Mouse (Mus musculus) layer of hippocampus, adult 9-10 months (tissue): ENCODE data around the gene Try4.
"Not testable (repeated sequence)": the region's sequence is repeated elsewhere in the genome, so short reads cannot be mapped to it uniquely, and the experiment has no call there.

ENCODE experiments used
- DNase-seq: peaks from one replicate; pipeline ENCODE4 v3.0.0; 2022; ENCODE audit warnings: low spot score

Try4 gene

DNA sequence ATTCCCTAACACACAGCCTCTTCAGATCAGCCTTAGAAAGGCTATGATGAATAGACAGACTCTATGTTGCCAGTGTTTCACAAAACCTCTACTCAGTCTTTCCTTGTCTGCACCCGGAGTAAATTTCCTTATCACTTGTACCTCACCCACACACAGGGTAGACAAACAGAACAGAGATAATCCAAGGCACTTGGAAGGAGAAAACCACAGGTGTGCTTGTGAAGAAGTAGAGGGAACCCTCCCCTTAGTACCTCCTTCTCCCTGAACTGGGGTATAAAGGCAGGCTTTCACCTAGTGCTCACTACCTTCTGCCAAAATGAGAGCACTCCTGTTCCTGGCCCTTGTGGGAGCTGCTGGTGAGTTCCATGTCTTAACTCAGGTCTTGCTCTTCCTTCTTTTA is at the start of gene Try4:
Gene Try4 (plus strand): TSS at position 301 of the 400 bp plus-strand sequence.
- DNase-seq = no peak

DNA sequence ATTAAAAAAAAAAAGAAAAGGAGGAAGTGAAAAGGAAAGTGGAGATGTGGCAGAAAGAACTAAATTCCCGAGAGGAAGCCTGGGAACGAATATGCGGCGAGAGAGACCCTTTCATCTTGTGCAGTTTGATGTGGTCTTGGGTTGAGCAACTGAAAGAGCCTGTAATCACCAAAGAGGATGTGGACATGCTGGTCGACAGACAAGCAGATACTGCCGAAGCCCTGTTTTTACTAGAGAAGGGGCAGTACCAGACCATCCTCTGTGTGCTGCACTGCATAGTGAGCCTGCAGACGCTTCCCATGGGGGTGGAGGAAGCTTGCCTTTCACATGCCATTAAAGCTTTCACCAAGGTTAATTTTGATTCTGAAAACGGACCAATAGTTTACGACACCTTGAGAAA is 48.8 kb upstream of the Try4 start:
- not testable (repeated sequence) for DNase-seq

DNA sequence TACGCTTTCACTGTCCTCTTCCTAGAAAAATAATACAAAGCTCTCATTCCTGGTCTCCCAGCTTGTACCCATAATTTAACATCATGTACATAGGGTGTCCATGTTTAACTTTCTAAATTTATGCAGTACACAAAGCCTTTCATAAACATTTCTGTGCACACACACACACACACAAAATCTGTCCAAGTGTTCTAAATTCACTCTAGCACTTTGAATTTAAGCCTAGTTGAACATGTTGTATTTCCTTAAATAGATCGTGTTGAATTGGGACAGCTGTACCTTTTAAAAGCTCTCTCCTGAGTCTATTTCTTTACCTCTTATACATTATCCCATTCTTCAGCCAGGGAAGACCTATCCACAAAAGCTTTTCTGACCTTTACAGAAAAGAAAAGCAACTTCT is 45.6 kb upstream of the Try4 start:
- no peak for DNase-seq

DNA sequence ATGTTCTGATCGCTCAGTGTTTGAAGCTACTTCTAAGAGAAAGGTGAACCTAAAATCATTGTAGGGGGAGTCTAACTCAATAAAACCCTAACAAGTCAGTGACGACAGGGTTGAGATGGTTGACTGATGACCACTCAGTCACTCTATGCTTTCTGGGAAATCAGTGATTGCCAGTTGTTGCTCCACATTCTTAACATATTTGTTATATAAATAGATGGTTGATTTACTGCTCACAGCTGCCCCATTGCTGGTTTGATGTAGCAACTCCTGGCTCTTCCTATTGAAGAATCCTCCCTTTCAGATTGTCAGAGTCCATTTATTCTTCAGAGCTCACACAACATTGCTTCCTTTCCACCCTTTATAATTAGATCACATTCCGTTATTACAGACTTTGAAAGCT is 44.6 kb upstream of the Try4 start:
- DNase-seq = no peak

DNA sequence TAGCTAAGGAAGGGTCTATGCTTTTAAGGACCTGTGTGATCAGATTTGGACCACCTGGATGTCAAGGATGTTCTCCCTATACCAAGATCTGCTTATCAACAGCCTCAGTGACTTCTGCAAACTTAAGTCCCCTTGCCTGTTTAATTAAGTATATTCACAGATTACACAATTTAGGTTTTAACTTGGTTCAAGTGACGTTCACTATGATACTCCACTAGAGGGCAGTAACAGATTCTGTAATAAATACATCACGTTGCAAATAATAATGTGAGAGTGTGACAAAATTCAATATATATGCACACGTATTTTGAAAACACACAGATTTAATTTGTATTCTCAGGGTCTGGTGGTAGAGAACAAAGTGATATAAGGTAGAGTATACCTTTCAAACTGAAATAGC is 39.3 kb upstream of the Try4 start:
- no peak for DNase-seq

DNA sequence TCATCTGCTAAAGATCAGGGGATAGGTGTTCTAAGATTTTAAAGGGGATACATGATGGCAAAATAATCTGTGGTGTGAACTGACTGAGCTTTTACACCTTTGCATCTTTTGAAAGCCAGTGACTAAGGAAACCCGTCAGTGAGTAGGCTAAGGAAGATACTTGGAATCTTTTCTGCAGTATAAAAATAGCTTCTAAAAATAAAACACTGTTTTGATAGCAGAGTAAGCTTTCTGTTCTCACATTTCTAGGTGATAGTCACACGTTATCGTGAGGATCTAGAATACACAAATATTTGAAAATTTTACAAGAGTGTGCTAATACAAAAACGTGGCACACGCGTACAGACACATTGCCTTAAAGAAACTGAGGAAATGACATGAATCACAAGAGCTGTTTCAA is 35.9 kb upstream of the Try4 start:
- no peak for DNase-seq

DNA sequence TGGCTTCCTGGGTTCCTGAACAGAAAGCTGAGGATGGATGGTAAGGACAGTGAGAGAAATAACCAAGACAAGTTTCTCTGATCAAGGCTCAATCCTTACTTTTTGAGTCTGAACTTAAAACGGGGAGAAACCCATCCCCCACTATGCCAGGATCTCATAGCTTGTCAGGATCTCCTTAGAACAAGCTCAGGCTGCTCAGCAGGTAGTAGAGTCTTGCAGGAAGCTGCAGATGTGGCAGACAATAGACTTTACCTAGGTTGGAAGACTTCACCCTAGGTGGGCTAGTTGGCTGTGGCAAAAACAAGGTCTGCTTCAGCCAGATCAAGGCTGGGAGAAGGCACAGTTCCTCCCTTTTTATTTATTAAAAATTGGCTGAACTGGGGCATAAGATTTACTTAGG is 3.8 kb upstream of the Try4 start:
- DNase-seq = no peak

DNA sequence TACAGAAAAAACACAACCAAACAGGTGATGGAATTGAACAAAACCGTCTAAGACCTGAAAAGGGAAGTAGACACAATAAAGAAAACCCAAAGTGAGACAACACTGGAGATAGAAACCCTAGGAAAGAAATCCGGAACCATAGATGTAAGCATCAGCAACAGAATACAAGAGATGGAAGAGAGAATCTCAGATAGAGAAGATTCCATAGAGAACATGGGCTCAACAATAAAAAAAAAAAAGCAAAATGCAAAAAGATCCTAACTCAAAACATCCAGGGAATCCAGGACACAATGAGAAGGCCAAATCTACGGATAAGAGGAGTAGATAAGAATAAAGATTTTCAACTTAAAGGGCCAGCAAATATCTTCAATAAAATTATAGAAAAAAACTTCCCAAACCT is 14.7 kb downstream of the Try4 start, which contains the start of gene Try5:
Gene Try5 (minus strand): TSS at position 101 of the 400 bp plus-strand sequence.
- DNase-seq = not testable (repeated sequence)

DNA sequence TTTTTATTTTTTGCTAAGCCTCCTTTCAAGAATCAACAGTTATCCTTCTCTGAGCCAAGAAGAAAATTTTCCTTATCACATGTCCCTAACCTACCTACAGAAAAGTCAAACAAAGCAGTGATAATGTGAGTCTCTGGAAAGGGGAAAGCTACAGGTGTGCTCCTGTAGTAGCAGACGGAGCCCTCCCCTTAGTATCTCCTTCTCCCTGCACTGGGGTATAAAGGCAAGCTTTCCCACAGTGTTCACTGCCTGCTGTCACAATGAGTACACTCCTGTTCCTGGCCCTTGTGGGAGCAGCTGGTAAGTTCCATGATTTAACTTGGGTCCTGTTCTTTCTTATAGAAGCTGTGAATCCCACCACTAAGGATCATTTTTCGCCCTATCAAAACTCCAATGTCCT is 51.9 kb downstream of the Try4 start, which contains the start of gene Try10:
Gene Try10 (plus strand): TSS at position 174 of the 400 bp plus-strand sequence.
- DNase-seq = no peak
